Mouse (Mus musculus): ENCODE results near the gene Ppp1r12c. TPM values are rescaled to one million over a fixed set of nuclear protein-coding genes. Genes with fewer than 3 reads are reported as not detected.

Gene Ppp1r12c
- polyA plus RNA-seq (2015; fragmentation: Nextera tagmentation; extraction: Ambion mirVana): 60.9 and 67.4 TPM in 2 replicates

GRCm38 (mm10) chr7:4501558-4502397, at the start of gene Ppp1r12c:
TSS of gene Ppp1r12c (minus strand) at chr7:4501680.

DNA sequence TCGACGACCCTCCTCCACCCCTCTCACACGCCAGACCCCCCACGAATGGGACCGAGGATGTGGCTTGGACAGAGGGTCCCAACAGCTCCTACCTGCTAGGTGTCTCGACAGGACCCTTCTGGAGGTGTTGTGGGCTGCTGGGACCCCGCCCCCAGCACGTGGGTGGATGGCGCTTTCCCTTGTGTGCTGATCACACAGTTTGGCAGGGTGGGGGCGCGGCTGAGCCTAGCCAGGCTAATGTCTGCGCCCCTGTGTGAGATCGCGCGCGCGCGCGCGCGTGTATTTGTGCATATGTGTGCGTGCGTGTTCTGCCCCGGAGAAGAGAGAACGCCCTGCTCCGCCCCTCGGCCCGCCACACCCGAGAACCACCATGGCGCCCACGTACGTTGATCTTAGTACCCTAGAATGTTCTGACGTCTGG, 45.8 kb upstream of the Ppp1r12c start, which contains the start of gene Syt5:
TSS of gene Syt5 (minus strand) at position 321 of the 421 bp plus-strand sequence.

DNA sequence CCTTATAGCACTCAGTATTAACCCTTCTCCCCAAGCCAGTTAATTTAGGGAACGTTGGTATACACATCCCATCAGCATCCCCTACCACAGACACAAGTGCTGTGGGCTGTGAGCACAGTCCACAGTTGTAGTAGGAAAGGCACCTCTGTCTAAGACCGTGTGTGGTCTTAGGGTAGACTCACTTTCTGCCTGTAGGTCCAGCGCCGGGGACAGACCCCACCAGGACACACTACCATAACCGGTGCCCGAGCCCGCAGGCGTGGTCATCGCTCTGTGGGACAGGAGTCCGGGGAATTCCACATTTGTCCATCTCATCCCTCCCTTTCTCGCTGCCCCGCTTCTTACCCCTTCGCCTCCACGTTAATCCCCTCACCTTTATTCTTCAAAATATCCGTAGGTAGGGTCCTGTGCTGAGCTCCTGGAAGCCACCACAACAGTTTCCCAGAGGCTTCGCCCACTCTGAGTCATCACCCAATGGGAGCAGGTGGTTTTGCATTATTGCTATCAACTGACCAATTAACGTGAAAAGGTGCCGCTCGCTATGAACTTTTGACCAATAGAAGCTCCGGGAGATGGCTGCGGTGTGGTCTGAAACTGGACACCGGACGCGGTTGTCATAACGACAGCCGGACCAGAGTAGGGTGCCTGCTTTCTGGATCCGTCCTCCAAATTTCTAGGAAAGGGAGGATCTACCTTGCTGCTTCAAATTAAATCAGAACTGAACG, 30.7 kb upstream of the Ppp1r12c start, which contains the start of gene Dnaaf3:
TSS of gene Dnaaf3 (minus strand) at position 449 of the 725 bp plus-strand sequence.

DNA sequence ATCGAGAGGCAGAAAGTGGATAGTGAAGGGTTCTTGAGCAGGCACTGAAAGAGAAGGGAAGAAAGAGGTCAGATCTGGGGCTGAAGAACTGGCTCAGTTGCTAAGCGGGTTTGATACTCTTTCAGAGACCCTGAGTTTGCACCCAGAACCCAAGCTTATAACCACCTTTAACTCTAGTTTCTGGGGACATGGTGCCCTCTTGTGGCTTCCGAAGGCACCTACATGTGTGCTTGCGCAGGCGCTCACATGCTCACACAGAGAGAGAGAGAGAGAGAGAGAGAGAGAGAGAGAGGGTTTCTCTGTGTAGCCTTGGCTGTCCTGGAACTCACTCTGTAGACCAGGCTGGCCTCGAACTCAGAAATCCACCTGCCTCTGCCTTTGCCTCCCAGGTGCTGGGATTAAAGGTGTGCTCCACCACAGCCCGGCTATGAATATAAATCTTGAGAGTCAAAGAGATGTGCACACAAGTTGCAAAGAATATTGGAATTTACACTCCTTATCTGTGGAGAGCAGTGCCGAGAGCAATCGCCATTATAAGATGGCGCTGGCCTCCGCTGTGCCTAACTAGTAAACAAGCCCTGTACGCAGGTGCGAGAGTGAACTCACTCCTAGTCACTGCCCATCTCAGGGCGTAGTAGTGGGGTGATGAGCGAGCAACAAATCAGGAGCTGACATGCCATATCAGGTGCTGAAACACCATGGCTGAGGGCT, 22.9 kb upstream of the Ppp1r12c start, which contains the start of gene Tnni3:
TSS of gene Tnni3 (minus strand) at position 18 of the 711 bp plus-strand sequence.

GRCm38 (mm10) chr7:4516332-4517050, 15.0 kb upstream of the Ppp1r12c start, which contains the start of gene Tnnt1:
TSS of gene Tnnt1 (minus strand) at chr7:4516382.

DNA sequence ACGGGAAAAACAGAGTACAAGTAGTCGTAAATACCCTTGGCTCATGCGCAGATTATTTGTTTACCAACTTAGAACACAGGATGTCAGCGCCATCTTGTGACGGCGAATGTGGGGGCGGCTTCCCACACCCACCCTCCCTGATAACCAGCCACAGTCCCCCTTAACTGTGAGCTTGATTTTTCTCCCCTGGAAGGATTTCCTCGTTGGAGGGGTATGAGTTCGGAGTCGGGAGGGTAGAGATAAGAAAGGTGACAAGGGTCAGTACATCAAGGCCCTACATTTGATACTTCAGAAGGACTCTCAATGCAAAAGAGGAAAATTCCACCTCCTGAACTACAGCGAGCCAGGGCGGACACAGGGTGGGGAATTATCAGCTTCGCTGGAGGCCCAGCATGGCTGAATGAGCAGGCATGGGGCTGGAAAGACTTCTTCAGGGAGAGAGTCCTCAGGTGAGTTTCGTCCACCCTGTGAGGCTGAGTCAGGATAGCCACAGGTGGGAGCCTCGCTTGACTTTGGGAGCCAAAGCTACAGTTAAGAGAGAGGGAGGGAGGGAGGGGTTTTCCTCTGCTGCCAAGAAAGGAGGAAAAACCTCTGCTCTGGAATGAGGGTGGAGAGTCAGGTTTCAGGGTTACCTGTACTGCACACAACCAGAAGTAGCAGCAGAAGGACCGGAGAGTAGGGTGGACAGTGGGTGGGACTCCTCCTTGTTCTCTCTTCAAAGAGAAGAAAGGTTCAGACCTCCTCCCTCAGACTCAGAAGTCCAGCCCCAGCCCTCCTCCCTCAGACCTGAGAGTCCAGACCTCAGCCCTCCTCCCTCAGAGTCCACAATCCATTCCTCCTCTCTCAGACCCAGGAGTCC, 40.7 kb downstream of the Ppp1r12c start, which contains the start of gene Eps8l1:
TSS of gene Eps8l1 (plus strand) at position 99 of the 859 bp plus-strand sequence.

DNA sequence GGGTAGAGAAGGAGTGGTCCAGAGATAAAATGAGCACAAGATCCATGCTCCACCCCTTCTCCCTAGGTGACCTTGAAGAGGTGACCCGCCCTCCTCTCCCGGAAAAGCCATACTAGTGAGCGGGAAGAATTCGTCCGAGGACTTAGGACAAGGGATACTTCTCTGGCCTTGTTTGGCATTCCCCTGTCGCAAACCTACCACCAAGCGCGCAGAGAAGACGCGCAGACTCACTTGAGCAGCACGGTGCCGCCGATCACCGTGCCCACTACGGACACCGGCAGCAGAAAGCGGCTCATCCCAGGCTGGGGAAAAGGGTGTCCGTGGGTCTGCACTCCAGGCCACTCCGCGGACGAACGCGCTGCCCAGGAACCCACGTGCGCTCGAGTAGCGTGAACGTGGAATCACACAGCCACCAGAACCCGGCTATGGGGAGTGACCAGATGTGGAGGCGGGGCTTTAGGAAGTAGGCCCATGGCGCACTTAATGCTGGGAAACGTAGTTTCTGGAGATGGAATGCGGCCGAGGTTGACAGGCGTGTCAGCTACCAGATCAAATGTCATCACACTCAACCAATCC, 56.2 kb downstream of the Ppp1r12c start, which contains the start of gene Rdh13:
TSS of gene Rdh13 (minus strand) at position 434 of the 576 bp plus-strand sequence.

Small RNA genes within 50 kb of the gene (microRNA-seq; reads per million reads assigned to microRNA genes)
- gene Gm24605: not detected

Other genes starting within 250 kb of the Ppp1r12c start
- gene Ncr1, start 164.0 kb downstream of the Ppp1r12c start, polyA plus RNA-seq (2015; fragmentation: Nextera tagmentation; extraction: Ambion mirVana): not detected in 2 replicates
- gene Gp6, start 103.9 kb downstream of the Ppp1r12c start, polyA plus RNA-seq (2015; fragmentation: Nextera tagmentation; extraction: Ambion mirVana): 0.13 and 0.37 TPM in 2 replicates
- gene Rdh13, start 56.0 kb downstream of the Ppp1r12c start, polyA plus RNA-seq (2015; fragmentation: Nextera tagmentation; extraction: Ambion mirVana): 19.3 and 21.4 TPM in 2 replicates
- gene Eps8l1, start 41.0 kb downstream of the Ppp1r12c start, polyA plus RNA-seq (2015; fragmentation: Nextera tagmentation; extraction: Ambion mirVana): 7.6 and 9.7 TPM in 2 replicates
- gene Tnnt1, start 14.7 kb upstream of the Ppp1r12c start, polyA plus RNA-seq (2015; fragmentation: Nextera tagmentation; extraction: Ambion mirVana): 102 and 107 TPM in 2 replicates
- gene Tnni3, start 22.5 kb upstream of the Ppp1r12c start, polyA plus RNA-seq (2015; fragmentation: Nextera tagmentation; extraction: Ambion mirVana): 1.5 and 2.5 TPM in 2 replicates
- gene Dnaaf3, start 30.8 kb upstream of the Ppp1r12c start, polyA plus RNA-seq (2015; fragmentation: Nextera tagmentation; extraction: Ambion mirVana): 1.4 TPM in 2 replicates
- 0.57 and 1.5 TPM in 2 replicates for gene Syt5, start 45.9 kb upstream of the Ppp1r12c start, polyA plus RNA-seq (2015; fragmentation: Nextera tagmentation; extraction: Ambion mirVana)
- gene Ptprh, start 102.4 kb upstream of the Ppp1r12c start, polyA plus RNA-seq (2015; fragmentation: Nextera tagmentation; extraction: Ambion mirVana): not detected in 2 replicates
- gene Tmem86b, start 129.7 kb upstream of the Ppp1r12c start, polyA plus RNA-seq (2015; fragmentation: Nextera tagmentation; extraction: Ambion mirVana): 0.64 and 1.0 TPM in 2 replicates
- 20.7 and 21.7 TPM in 2 replicates for gene Ppp6r1, start 157.3 kb upstream of the Ppp1r12c start, polyA plus RNA-seq (2015; fragmentation: Nextera tagmentation; extraction: Ambion mirVana)
- gene Hspbp1, start 183.4 kb upstream of the Ppp1r12c start, polyA plus RNA-seq (2015; fragmentation: Nextera tagmentation; extraction: Ambion mirVana): 50.6 and 51.7 TPM in 2 replicates
- gene Brsk1, start 188.9 kb upstream of the Ppp1r12c start, polyA plus RNA-seq (2015; fragmentation: Nextera tagmentation; extraction: Ambion mirVana): 0.36 and 0.59 TPM in 2 replicates
- gene Tmem150b, start 223.6 kb upstream of the Ppp1r12c start, polyA plus RNA-seq (2015; fragmentation: Nextera tagmentation; extraction: Ambion mirVana): 0.13 TPM in 1 of 2 replicates, not detected in the other
- 23.7 and 24.3 TPM in 2 replicates for gene Kmt5c, start 238.4 kb upstream of the Ppp1r12c start, polyA plus RNA-seq (2015; fragmentation: Nextera tagmentation; extraction: Ambion mirVana)

All from urinary bladder, postnatal 0 days (tissue).